Mouse (Mus musculus): ENCODE measurements at regions not wholly inside any gene's neighbourhood (a gene's known extent, or its start where the extent isn't known, plus 50 kb on each side); places are given as distances from the start of the nearest gene placed in this dataset.

DNA sequence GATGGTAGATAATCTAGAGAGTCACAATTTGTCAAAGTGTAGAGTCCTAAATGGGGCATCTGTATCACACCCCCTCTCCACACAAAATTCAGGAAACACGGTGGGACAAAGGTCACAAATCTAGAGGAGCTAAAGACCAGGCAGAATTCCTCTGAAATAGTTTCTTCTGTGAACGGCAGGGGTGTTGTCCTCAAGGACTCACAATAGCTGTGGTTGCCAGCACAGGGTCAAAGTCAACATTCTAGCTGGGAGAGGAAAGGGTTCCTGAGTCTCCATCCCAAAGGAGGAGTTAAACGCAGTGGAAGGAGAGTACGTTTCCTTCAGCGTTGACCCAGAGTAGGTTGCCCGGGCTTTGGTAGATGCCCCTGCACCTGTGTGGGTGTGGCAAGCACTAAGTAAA lies 225.5 kb upstream of the Prickle1 start:
- no peak for TF ChIP-seq CTCF (IDR thresholded peaks at IDR 0.05; ENCODE audit: low read depth, low read length)
- TF ChIP-seq POLR2A (IDR thresholded peaks at IDR 0.05; ENCODE audit: insufficient read depth, low read length), result no peak
